Mouse (Mus musculus) lung, postnatal 0 days (tissue): ENCODE data around the gene Slc38a6. TPM values are rescaled to one million over a fixed set of nuclear protein-coding genes. Genes with fewer than 3 reads are reported as not detected.
A peak's percentile ranks its signal among the peaks of the same experiment; 100 is the strongest.

Experiments
- ATAC-seq: fragments of 200-750 bp; cut with Nextera tagmentation; 2 replicates; pipeline ENCODE4 v1.8.0; 2017; ENCODE audit warnings: moderate library complexity
- DNase-seq: peaks from one replicate; pipeline ENCODE4 v3.0.0-alpha.2; 2016; ENCODE audit warnings: low spot score
- H3K27ac ChIP-seq: fragments of 300-500 bp; sonication (generic); 2 replicates; pipeline ENCODE4 v1.5.1; 2014; ENCODE audit warnings: antibody characterized with exemption, mild to moderate bottlenecking, low read length, mixed read lengths
- H3K27me3 ChIP-seq: fragments of 300-500 bp; sonication (generic); replicated peaks from 2 replicates; pipeline ENCODE4 v1.6.1; 2014; ENCODE audit warnings: low read length, mixed read lengths; ENCODE audit not compliant: insufficient read depth
- H3K36me3 ChIP-seq: fragments of 300-500 bp; sonication (generic); 2 replicates; pipeline ENCODE4 v1.6.1; 2014; ENCODE audit warnings: low read length, mixed read lengths; ENCODE audit not compliant: insufficient read depth
- H3K4me1 ChIP-seq: fragments of 300-500 bp; sonication (generic); 2 replicates; pipeline ENCODE4 v1.6.1; 2014; ENCODE audit warnings: antibody characterized with exemption, low read depth, low read length, mixed read lengths; ENCODE audit not compliant: insufficient read depth
- H3K4me2 ChIP-seq: fragments of 300-500 bp; sonication (generic); replicated peaks from 2 replicates; pipeline ENCODE4 v1.6.1; 2014; ENCODE audit warnings: low read depth, mild to moderate bottlenecking, low read length, moderate library complexity, mixed read lengths
- H3K4me3 ChIP-seq: fragments of 300-500 bp; sonication (generic); 2 replicates; pipeline ENCODE4 v1.5.1; 2014; ENCODE audit warnings: low read depth, low read length
- H3K9ac ChIP-seq: fragments of 300-500 bp; sonication (generic); replicated peaks from 2 replicates; pipeline ENCODE4 v1.6.1; 2014; ENCODE audit warnings: low read depth, mild to moderate bottlenecking
- H3K9me3 ChIP-seq: fragments of 300-500 bp; sonication (generic); 2 replicates; pipeline ENCODE4 v1.6.1; 2016; ENCODE audit warnings: low read length, mixed read lengths
- CTCF ChIP-seq: IDR thresholded peaks from 2 replicates; pipeline ENCODE4 v1.5.1; 2016; ENCODE audit warnings: antibody characterized with exemption, mild to moderate bottlenecking
- EP300 ChIP-seq: IDR thresholded peaks from 2 replicates; pipeline ENCODE4 v1.6.1; 2016; ENCODE audit warnings: antibody characterized with exemption, mild to moderate bottlenecking, control low read depth
- WGBS: fragments of 180-500 bp; shearing (Covaris S2); extraction: QIAGEN DNeasy Blood & Tissue Kit; methylation state at CpG from one replicate; pipeline ENCODE4 v1.1.7; 2014; 5-methylcytosine and 5-hydroxymethylcytosine counted together
- polyA plus RNA-seq: library from polyadenylated mRNA; unstranded; fragments of >200 nt; fragmentation: Nextera tagmentation; extraction: Ambion mirVana; gene quantifications from 2 replicates; pipeline ENCODE4 v1.2.1, GENCODE M21; 2015

Slc38a6 gene
- polyA plus RNA-seq, 1 experiment from 2014 or later = 4.2 TPM

GRCm38 (mm10) chr12:73307750-73308149, 21.2 kb downstream of the Slc38a6 start:
- no peaks in the 10 kb centered on the region for H3K27me3 ChIP-seq
- 82% methylated on average over 4 of the region's 4 CpGs for WGBS

GRCm38 (mm10) chr12:73308711-73309110, 22.1 kb downstream of the Slc38a6 start:
- Histone ChIP-seq H3K27me3 (no peaks in the 10 kb centered on the region), H3K36me3 (no peaks in the 10 kb centered on the region), H3K4me2 (no peak overlapping the region), H3K9me3 (no peaks in the 10 kb centered on the region), H3K9ac (no peak overlapping the region), H3K4me3 (no peak overlapping the region), H3K4me1 (no peaks in the 10 kb centered on the region), H3K27ac (no peak overlapping the region)
- TF ChIP-seq CTCF (no peak), EP300 (no peak)
- ATAC-seq (no peak), DNase-seq (no peak)
- WGBS = 73% methylated on average over 2 of the region's 2 CpGs

More at GRCm38 (mm10) chr12:73307750-73308149, 21.2 kb downstream of the Slc38a6 start:
- Histone ChIP-seq H3K4me2 (no peak overlapping the region), H3K9me3 (no peaks in the 10 kb centered on the region), H3K36me3 (no peaks in the 10 kb centered on the region), H3K4me3 (no peak overlapping the region), H3K4me1 (no peaks in the 10 kb centered on the region), H3K9ac (no peak overlapping the region), H3K27ac (no peak overlapping the region)
- no peak for DNase-seq
- no peak for TF ChIP-seq CTCF
- TF ChIP-seq EP300 = no peak
- ATAC-seq = no peak

- H3K27me3 ChIP-seq = no peaks in the 10 kb centered on the region
- DNase-seq (no peak), ATAC-seq (no peak)
- H3K9me3 ChIP-seq = no peaks in the 10 kb centered on the region
- H3K4me2 ChIP-seq = no peak overlapping the region
- 84% methylated on average over 7 of the region's 7 CpGs for WGBS
- H3K27ac ChIP-seq = no peak overlapping the region
- TF ChIP-seq CTCF = no peak
- no peak for TF ChIP-seq EP300
- no peaks in the 10 kb centered on the region for H3K4me1 ChIP-seq
- H3K9ac ChIP-seq = no peak overlapping the region
- H3K4me3 ChIP-seq = no peak overlapping the region
- no peaks in the 10 kb centered on the region for H3K36me3 ChIP-seq
These were observed 31.4 kb downstream of the Slc38a6 start for GRCm38 (mm10) chr12:73317706-73318686.

- peak overlapping the region; percentile 38; the same call in 1 of the 2 replicates for H3K27ac ChIP-seq
- H3K9ac ChIP-seq = no peak overlapping the region
- WGBS = 48% methylated on average over 8 of the region's 8 CpGs
- no peak overlapping the region for H3K4me2 ChIP-seq
- TF ChIP-seq EP300 (peak; percentile 37; the same call in 1 of the 2 replicates), CTCF (no peak)
- DNase-seq (peak; percentile 85), ATAC-seq (peak; percentile 93)
- no peaks in the 10 kb centered on the region for H3K27me3 ChIP-seq
- no peaks in the 10 kb centered on the region for H3K4me1 ChIP-seq
- H3K9me3 ChIP-seq = no peaks in the 10 kb centered on the region
- H3K36me3 ChIP-seq = no peaks in the 10 kb centered on the region
- H3K4me3 ChIP-seq = no peak overlapping the region
These were observed 37.6 kb downstream of the Slc38a6 start for GRCm38 (mm10) chr12:73324180-73324586.

GRCm38 (mm10) chr12:73324742-73325141, 38.2 kb downstream of the Slc38a6 start:
- Histone ChIP-seq H3K27ac (no peak overlapping the region; the same call in 1 of the 2 replicates), H3K4me2 (no peak overlapping the region), H3K36me3 (no peaks in the 10 kb centered on the region), H3K9ac (no peak overlapping the region), H3K4me3 (no peak overlapping the region), H3K27me3 (no peaks in the 10 kb centered on the region), H3K4me1 (no peaks in the 10 kb centered on the region), H3K9me3 (no peaks in the 10 kb centered on the region)
- 81% methylated on average over 1 of the region's 1 CpGs for WGBS
- DNase-seq (peak; percentile 65), ATAC-seq (peak; percentile 83)
- TF ChIP-seq EP300 (no peak), CTCF (peak; percentile 74)

GRCm38 (mm10) chr12:73325181-73325580, 38.6 kb downstream of the Slc38a6 start:
- 48% methylated on average over 2 of the region's 2 CpGs for WGBS
- Histone ChIP-seq H3K27me3 (no peaks in the 10 kb centered on the region), H3K4me3 (no peak overlapping the region), H3K9ac (no peak overlapping the region), H3K4me1 (no peaks in the 10 kb centered on the region), H3K4me2 (no peak overlapping the region), H3K27ac (no peak overlapping the region), H3K36me3 (no peaks in the 10 kb centered on the region), H3K9me3 (no peaks in the 10 kb centered on the region)
- ATAC-seq (no peak), DNase-seq (no peak)
- TF ChIP-seq EP300 (no peak), CTCF (no peak)
